Mouse (Mus musculus) 3T3-L1 (cell line): Measurements from ENCODE around the gene Polr1a.
"Not testable (repeated sequence)": the region's sequence is repeated elsewhere in the genome, so short reads cannot be mapped to it uniquely, and the experiment has no call there.

Experiments
- DNase-seq: peaks from one replicate; pipeline ENCODE4 v3.0.0-alpha.2; 2015; ENCODE audit warnings: low read depth, low spot score

The Polr1a gene

GRCm38 (mm10) chr6:71908481-71909381, at the start of gene Polr1a, which contains the start of gene Ptcd3:
Gene Polr1a (plus strand): TSS chr6:71909053.
Gene Ptcd3 (minus strand): TSS chr6:71908750.
- DNase-seq = peak; percentile 94

GRCm38 (mm10) chr6:71867751-71868150, 41.1 kb upstream of the Polr1a start:
- DNase-seq = no peak

DNA sequence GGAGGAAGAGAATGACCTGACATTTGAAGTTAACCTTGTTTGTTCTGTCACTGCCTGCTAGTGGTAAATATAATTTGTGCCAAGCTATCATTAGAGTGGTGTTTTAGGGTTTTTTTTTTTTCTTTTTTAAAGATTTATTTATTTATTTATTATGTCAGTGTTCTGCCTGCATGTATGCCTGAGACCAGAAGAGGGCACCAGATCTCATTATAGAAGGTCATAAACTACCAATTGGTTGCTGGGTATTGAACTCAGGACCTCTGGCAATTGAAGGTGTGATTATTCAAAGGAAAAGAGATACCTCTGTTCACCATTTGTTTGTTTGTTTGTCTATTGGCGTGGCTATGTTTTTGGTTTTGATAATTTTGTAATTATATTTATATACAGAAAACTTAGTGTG, 40.0 kb upstream of the Polr1a start:
- peak; percentile 65 for DNase-seq

DNA sequence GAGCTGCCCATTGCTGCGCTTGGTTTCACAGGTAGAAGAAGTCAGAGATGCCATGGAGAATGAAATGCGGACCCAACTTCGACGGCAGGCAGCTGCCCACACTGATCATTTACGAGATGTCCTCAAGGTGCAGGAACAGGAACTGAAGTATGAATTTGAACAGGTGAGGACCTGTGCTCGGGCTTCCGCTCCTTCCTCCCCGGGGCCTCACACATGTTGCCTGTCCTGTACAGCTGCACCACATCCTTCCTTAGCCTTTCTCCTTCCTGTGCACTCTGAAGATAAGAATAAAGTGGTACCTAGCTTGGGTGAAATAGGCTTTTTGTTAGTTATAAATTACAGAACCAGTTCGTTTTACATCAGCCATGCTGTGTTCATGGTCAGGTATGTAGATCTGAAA, 37.5 kb upstream of the Polr1a start:
- DNase-seq = no peak

DNA sequence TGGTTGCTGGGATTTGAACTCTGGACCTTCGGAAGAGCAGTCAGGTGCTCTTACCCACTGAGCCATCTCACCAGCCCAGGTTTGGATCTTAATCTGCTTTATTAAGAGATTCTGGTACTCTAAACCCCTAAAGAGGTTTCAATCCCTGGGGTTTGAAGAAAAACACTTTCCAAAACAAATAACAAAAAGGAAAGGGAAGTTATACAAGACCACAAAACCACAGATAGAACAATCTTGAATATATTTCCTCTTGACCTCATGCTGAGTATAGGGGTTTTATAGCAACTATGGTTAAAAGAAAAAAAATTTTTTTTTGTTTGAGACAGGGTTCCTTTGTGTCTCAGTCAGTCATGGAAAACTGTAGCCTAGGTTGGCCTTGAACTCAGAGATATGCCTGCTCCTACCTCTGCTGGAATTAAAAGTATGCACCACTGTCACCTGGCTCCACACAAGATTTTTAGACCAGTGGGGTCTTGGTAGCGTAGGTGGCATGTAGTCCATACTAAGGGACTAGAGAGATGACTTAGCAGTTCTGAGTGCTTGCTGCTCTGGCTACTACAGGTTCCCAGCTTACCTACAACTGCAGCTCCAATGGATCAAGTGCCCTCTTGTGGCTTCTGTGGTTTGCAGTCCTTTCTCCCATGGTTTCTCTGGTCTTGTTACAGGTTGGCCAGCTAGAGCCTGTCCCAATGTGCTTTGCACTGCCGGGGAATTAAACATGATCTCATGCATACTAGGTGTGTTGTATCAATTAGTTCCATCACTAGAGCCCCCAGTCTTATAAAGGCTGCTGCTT, 30.7 kb upstream of the Polr1a start:
- peak; percentile 42 for DNase-seq

- no peak for DNase-seq
Observed at GRCm38 (mm10) chr6:71893263-71893662, 15.6 kb upstream of the Polr1a start.

GRCm38 (mm10) chr6:71907702-71908235, 1.1 kb upstream of the Polr1a start:
- DNase-seq = peak; percentile 49

GRCm38 (mm10) chr6:71909384-71909783, 531 bp downstream of the Polr1a start:
- no peak for DNase-seq

DNA sequence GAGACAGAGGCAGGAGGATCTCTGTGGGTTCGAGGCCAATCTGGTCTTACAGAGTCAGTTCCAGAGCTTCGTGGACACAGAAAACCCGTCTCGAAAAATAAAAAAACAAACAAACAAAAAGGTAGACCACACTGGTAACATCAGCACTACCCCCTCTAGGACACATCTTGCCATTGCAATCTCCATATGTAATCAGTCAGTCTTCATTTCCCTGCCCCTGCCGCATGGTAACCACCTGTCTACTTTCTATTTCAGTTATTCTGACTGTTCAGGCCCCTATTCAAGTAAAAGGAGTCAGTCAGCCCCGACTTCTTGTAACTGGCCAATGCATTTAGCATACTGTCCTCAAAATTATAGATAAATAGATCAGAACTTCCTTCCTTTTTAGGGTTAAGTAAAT, 987 bp downstream of the Polr1a start:
- peak; percentile 76 for DNase-seq

DNA sequence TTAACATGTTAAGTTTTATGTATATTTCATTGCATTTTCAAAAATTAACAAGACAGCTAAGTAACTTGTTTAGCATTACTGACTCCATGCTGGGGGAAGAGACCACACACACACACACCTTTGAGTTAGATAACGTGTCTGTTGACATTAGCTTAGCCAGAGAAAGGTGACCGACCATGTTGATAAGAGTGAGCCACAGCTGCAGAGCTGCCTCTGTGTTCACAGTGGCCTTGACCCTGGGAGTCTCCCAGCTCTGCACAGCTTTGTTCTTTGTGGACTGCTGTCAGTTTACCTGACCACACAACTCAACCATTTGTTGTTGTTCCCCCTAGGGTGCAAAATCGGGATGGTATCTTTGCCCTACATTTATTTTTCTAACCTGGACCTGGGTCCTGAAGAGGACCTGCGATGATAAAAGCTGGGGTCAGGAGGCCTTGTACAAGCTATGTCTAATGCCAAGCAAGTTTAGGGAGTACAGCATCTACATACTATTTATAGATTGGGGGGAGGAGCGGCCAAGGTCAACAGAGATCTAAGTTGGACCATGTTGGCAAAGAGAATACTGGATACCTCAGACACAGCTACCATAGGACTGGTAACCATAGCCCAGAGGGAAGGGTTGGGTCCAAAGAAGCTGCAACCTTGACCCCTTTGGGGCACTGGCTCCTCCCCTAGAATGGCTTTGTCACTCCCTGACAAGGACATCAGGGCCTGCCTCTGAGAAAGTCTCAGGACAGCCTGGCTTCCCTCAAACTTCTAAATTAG, 3.0 kb downstream of the Polr1a start:
- no peak for DNase-seq

DNA sequence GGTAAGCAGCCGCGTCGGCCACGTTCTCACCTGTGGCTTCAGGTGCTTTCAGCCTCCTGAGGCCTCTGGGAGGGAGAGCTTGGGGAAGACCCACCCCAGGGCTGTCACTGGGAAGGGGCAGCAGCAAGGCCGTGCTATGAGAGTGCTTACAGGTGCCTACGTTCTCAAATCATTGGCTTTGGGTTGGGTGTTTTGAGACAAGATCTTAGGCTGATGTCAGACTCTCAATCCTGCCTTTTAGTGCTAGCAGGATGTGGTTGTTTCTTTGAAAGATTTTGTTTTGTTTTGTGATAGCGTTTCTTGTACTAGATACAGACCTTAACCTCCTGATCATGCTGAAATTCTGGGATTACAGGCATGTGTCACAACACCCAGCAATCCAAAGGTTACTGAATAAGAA, 11.9 kb downstream of the Polr1a start:
- no peak for DNase-seq

DNA sequence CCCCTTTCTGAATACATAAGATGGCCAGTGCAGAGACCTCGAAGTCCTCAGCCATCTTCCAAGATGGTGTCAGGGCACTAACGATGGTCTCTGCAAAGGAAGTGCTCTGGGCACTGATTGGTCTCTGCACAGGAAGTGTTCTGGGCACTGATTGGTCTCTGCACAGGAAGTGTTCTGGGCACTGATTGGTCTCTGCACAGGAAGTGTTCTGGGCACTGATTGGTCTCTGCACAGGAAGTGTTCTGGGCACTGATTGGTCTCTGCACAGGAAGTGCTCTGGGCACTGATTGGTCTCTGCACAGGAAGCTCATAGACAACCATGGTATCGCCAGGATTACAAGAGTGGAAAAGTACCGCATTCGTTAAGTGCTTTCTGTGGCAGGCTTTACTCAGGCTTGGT, 16.4 kb downstream of the Polr1a start:
- DNase-seq = not testable (repeated sequence)

DNA sequence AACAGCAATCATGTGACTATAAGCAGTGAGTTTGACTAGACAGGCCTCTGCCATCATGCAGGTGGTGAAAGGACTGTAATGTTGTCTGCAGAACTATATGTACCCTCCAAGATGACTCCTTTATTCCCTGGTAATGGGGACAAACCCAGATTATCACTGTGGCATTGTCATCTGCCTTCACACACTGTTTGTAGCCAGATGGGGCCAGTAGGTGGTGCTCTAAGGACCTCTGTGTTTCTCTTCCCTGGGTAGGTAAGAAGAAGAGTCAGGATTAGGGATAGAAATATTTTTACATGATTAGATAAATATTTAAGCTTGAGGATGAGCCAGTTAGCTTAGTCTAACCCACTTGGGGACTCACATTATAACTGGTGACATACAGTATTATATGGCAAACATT, 19.1 kb downstream of the Polr1a start:
- DNase-seq = peak; percentile 87

- DNase-seq = no peak
Observed at GRCm38 (mm10) chr6:71930053-71930452, 21.2 kb downstream of the Polr1a start.

GRCm38 (mm10) chr6:71930830-71931437, 22.1 kb downstream of the Polr1a start:
- DNase-seq = no peak

GRCm38 (mm10) chr6:71932347-71932746, 23.5 kb downstream of the Polr1a start:
- no peak for DNase-seq

DNA sequence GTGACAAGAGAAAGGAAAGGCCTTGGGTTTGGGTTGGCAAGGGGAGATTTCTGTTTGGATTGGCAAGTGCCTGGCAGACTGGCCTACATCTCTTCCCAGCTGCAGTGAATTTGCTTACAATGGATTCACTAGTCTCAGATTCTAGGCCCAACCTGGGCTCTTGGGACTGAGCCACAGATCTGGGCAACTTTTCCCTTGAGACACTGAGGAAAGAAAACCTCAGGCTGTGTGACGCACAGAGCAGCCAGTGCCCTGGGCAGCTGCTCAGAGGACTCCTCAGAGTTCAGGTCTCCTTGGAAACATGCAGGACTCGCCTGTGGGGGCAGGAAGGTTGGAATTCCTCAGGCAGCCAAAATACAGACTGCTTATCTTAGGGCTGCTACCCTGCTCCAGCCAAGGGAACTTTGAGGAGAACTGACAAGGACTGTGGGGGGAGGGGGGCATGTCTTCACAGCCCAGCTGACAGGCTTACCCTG, 25.3 kb downstream of the Polr1a start:
- DNase-seq = peak; percentile 99

GRCm38 (mm10) chr6:71935737-71936136, 26.9 kb downstream of the Polr1a start:
- no peak for DNase-seq

DNA sequence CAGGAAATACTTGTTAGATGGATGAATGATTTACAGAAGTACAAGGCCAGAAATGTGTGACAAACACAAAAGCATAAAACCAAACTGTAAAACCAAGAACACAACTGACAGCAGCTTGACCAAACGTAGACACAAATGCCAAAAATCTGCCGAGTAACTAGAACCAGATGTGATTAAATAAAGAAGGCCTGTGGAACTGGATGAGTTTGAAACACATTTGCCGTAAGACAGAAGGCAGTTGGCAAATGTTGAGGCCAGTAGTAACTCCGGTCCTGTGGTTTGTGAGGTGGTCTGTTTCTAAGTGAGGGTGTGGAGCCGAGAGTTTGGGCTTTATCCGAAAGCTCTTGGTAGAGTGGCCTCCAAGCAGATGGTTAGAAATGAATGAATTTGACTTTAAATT, 32.1 kb downstream of the Polr1a start:
- DNase-seq = peak; percentile 84

- DNase-seq = no peak
Observed at GRCm38 (mm10) chr6:71945101-71945500, 36.2 kb downstream of the Polr1a start.

DNA sequence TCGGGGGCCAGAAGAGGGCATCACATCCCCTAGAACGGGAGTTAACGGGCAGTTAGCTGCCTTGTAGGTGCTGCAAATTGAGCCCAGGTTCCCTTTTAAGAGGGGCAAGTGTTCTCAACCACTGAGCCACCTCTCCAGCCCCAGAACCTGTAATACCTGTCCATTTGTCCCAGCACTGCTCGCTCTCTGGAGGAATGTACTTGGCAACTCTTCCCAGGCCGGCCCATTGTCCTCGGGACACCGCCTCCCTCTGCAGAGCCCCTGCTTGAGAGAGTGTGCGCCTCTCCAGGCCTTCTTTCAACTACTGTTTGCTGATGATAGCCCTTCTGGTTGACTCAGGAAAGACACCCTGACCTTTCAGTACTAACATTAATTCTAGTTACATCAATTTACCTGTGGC, 37.3 kb downstream of the Polr1a start:
- no peak for DNase-seq
